8 mouse cellular contexts compared by ENCODE assay signal in genomic region chr7:139412223-139412950, GRCm38 (mm10). TPM values are rescaled to one million over a fixed set of nuclear protein-coding genes. Genes with fewer than 3 reads are reported as not detected.
DNase-seq lines count a peak whose midpoint lies in the region; ATAC-seq and TF ChIP-seq lines count a peak whose summit lies in the region.
"Had no signal": no experiment of that assay in that cellular context is flagged by ENCODE, and none has a peak within 500 bp of the region (broad histone marks: within the 10 kb centered on the region; RNA-seq: fewer than 3 reads in every experiment).

No protein-coding gene starts in this region.

- peak; percentile 18; the same call in 1 of the 2 replicates for TF ChIP-seq CTCF in lung, postnatal 0 days (IDR thresholded peaks at IDR 0.05)

- peak; percentile 80 for TF ChIP-seq EP300 in lung, postnatal 0 days (IDR thresholded peaks at IDR 0.05)

- H3K27ac ChIP-seq in embryonic facial prominence, embryonic 14.5 days (replicated peaks; ENCODE audit: low read depth, low read length), result no peak overlapping the region
- H3K27ac ChIP-seq in lung, postnatal 0 days (ENCODE audit: low read length), result peak overlapping the region; percentile 72

- 58% methylated on average over 8 of the region's 8 CpGs for WGBS in embryonic facial prominence, embryonic 14.5 days
- WGBS in lung, postnatal 0 days, result 6% methylated on average over 8 of the region's 8 CpGs

- ATAC-seq in embryonic facial prominence, embryonic 14.5 days (ENCODE audit: low read depth), result no peak
- ATAC-seq in lung, postnatal 0 days, result peak; percentile 63

- no peak overlapping the region for H3K4me3 ChIP-seq in embryonic facial prominence, embryonic 14.5 days (ENCODE audit: low read depth, low read length)
- no peak overlapping the region for H3K4me3 ChIP-seq in lung, postnatal 0 days (ENCODE audit: low read depth, low read length)

- H3K9me3 ChIP-seq in embryonic facial prominence, embryonic 14.5 days (ENCODE audit: control insufficient read depth, low read length), result no peaks in the 10 kb centered on the region
- no peaks in the 10 kb centered on the region for H3K9me3 ChIP-seq in lung, postnatal 0 days (ENCODE audit: low read length)

- no peaks in the 10 kb centered on the region for H3K36me3 ChIP-seq in embryonic facial prominence, embryonic 14.5 days (ENCODE audit: control insufficient read depth, insufficient read depth, low read length)
- H3K36me3 ChIP-seq in lung, postnatal 0 days (ENCODE audit: insufficient read depth, low read length), result no peaks in the 10 kb centered on the region

- H3K4me1 ChIP-seq in embryonic facial prominence, embryonic 14.5 days (ENCODE audit: control insufficient read depth, insufficient read depth, low read length), result no peaks in the 10 kb centered on the region
- peaks cover 65% of the 10 kb centered on the region for H3K4me1 ChIP-seq in lung, postnatal 0 days (ENCODE audit: insufficient read depth, low read depth, low read length)

- peak; percentile 20 for DNase-seq in thymus, postnatal 14 days
- no peak for DNase-seq in thymus, adult 18-20 months
- DNase-seq in embryonic facial prominence, embryonic 14.5 days (ENCODE audit: low spot score), result peak; percentile 27
- DNase-seq in lung, postnatal 0 days (ENCODE audit: low spot score), result peak; percentile 78
- peak; percentile 71 for DNase-seq in yolk sac, embryonic 10.5 days (ENCODE audit: low spot score)
- DNase-seq in embryo, embryonic 9.5 days (ENCODE audit: extremely low spot score), result no peak
- DNase-seq in layer of hippocampus, postnatal 14 days (ENCODE audit: low spot score in 2 of 2), result no peak
- DNase-seq: adrenal gland, adult 8-10 months had no signal

- no peaks in the 10 kb centered on the region for H3K27me3 ChIP-seq in embryonic facial prominence, embryonic 14.5 days (replicated peaks; ENCODE audit: control insufficient read depth, insufficient read depth, low read length)
- H3K27me3 ChIP-seq in lung, postnatal 0 days (replicated peaks; ENCODE audit: insufficient read depth, low read length), result no peaks in the 10 kb centered on the region

- no peak overlapping the region for H3K9ac ChIP-seq in embryonic facial prominence, embryonic 14.5 days (ENCODE audit: low read depth, low read length)
- no peak overlapping the region for H3K9ac ChIP-seq in lung, postnatal 0 days (replicated peaks; ENCODE audit: low read depth)

- no peak overlapping the region for H3K4me2 ChIP-seq in embryonic facial prominence, embryonic 14.5 days (ENCODE audit: low read depth, low read length)
- H3K4me2 ChIP-seq in lung, postnatal 0 days (replicated peaks; ENCODE audit: low read depth, low read length), result no peak overlapping the region

RNA-seq across cellular contexts. Expression of gene Inpp5a, which starts 23.5 kb away (rescaled TPM):
- 39.3 and 41.6 TPM in 2 replicates for polyA plus RNA-seq in embryonic facial prominence, embryonic 14.5 days (2014; fragmentation: Nextera tagmentation; extraction: Ambion mirVana)
- polyA plus RNA-seq in lung, postnatal 0 days (2015; fragmentation: Nextera tagmentation; extraction: Ambion mirVana), result 41.3 and 44.8 TPM in 2 replicates
- total RNA-seq in layer of hippocampus, postnatal 14 days (2021), result 10 to 100 TPM; 41.1 to 41.2 TPM

Comparison
In these comparisons a context has a peak if more than half of its experiments do, and no peak if none do; other contexts are left out.
1. DNase-seq: peak in thymus, postnatal 14 days (single experiment), embryonic facial prominence, embryonic 14.5 days (single experiment), lung, postnatal 0 days (single experiment) and yolk sac, embryonic 10.5 days (single experiment); none in thymus, adult 18-20 months (0 of 2), embryo, embryonic 9.5 days (single experiment) and layer of hippocampus, postnatal 14 days (0 of 2).